Mouse (Mus musculus): ENCODE data around the gene Arap2.
"Not testable (repeated sequence)": the region's sequence is repeated elsewhere in the genome, so short reads cannot be mapped to it uniquely, and the experiment has no call there.

The Arap2 gene

GRCm38 (mm10) chr5:62739451-62740415, 26.2 kb downstream of the Arap2 start:
- no peak for DNase-seq

DNA sequence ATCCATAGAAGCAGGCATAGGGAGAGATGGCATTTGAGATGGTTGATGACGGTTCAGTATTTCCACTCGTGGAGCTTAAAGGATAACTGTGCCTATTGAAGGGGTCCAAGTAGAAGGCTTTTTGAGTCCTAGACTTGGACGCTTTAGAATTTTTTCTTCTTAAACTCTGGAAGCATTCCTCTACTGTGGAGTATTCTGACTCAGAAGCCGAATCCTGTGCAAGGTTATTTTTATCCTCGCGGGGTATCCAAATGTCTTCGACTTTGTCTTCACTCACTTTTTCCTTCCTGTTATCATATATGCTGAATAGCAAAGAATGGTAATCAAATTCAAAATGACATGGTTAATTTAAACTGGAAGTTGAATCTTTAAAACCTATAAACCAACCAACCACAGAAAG, 35.4 kb downstream of the Arap2 start:
- DNase-seq, result not testable (repeated sequence)

- no peak for DNase-seq
These were observed 40.4 kb downstream of the Arap2 start for GRCm38 (mm10) chr5:62725551-62725950.

GRCm38 (mm10) chr5:62723261-62724105, 42.5 kb downstream of the Arap2 start:
- DNase-seq, result no peak

DNA sequence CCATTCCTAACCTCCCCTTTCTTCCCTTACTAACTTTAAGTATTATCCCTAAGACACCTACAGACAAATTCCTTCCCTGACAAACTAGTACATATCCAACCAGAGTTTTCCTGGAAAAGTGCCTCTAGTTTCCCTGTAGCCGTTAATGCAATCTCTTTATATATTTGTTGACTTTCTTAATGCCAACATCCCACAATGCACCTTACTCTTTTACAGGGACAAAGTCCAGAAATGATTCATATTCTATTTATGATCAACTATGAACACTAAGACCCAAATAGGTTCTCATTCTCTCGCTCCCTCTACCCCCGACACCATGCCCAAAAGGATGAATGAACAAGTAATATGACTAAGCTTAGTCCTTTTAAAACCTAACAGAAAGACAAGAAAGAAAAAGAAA, 49.5 kb downstream of the Arap2 start:
- no peak for DNase-seq

DNA sequence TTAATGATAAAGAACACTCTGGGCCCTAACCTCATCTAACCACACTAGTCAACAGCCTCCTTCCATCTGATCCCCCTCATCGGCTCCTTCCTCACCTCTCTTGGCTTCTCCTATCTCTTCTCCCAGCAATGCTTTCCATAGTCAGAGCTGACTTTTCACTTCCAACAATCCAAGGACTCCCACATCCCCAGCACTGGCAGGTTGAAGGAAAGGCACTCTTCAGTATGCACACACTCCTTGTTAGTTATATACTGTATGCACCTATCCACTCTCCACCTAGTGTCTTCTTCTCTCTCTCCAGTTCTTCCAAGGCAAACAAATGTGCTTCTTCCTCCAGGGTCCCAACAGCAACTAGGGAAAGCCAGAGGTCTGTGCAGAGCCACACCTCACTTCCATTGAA, 50.0 kb downstream of the Arap2 start:
- DNase-seq, result no peak

GRCm38 (mm10) chr5:62715436-62715835, 50.5 kb downstream of the Arap2 start:
- DNase-seq, result no peak

GRCm38 (mm10) chr5:62710955-62711354, 55.0 kb downstream of the Arap2 start:
- no peak for DNase-seq

DNA sequence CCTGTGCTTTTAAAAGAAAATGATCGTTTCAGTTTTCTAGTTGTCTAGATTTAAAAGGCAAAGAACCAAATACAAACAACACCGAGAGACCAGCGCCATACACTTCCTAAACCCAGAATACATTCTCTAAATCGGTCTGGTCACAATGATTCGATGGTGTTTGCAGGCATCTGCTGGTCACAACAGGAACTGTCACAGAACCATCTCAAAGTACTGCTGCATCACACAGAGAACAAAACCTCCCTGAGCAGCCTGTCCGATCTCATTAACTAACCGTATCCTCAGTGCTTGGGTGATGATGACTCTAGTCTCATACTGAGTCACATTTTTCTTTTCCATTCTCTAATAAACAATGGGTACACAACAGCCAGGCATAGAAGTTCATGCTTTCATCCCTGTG, 59.1 kb downstream of the Arap2 start:
- DNase-seq, result no peak

GRCm38 (mm10) chr5:62689965-62690364, 76.0 kb downstream of the Arap2 start:
- no peak for DNase-seq

DNA sequence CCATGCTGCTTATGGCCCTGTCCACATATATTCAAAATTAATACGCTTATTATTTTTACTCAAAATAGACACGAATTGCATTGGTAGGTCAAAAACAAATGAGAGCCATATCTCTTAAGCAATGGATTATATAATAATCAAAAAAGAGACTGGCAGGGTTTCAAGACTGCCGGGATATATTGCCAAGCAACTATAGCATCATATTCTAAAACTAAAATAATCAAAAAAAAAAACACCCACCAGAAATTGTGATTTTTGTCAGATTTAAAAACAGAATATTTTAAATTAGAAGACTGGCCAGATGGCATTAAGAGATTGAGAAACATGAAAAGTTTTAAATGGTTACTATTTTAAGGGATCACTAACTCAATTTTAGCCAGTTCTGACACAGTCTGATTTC, 82.2 kb downstream of the Arap2 start:
- DNase-seq, result no peak

GRCm38 (mm10) chr5:62683207-62683606, 82.8 kb downstream of the Arap2 start:
- no peak for DNase-seq

GRCm38 (mm10) chr5:62677390-62677789, 88.6 kb downstream of the Arap2 start:
- DNase-seq, result no peak

GRCm38 (mm10) chr5:62672736-62673436, 93.1 kb downstream of the Arap2 start:
- no peak for DNase-seq

- no peak for DNase-seq
These were observed 100.6 kb downstream of the Arap2 start for GRCm38 (mm10) chr5:62665329-62665728.

- DNase-seq, result no peak
These were observed 101.1 kb downstream of the Arap2 start for GRCm38 (mm10) chr5:62664847-62665246.

DNA sequence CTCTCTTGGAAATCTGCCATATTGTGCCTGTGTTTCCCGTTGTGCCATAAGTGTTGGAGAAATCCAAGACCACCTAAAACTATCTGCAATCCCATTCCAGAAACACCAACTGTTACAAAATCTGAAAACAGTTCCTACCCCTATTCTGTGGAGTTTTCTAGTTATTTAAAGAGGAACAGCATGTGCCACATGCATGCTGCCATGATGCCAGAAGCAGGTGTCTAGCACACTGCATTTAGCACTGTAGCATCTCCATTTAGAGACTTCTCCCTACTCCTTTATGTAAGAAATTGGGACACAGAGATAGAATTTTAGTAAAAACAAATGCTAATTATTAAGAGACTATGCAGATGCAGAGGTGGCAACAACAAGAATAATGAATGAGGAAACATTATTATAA, 102.8 kb downstream of the Arap2 start:
- DNase-seq, result no peak

DNA sequence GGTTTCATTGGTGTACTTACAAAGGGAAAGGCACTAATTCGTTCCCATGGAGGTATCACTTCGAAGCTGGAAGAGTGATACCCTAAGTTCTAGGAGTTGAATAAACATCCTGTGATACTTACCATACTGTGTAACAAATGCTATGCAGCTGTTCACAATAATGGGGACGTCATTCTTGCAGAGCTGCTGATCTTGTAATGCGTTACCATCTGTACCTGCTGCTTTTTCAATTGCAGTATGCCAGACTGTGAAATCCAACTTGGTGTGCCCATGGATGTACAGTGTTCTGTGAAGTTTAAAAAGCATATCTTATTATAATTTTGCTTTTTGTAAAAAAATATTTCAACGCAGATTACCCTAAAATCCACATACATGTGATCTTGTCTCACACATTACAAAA, 112.0 kb downstream of the Arap2 start:
- DNase-seq, result no peak

GRCm38 (mm10) chr5:62642330-62642729, 123.6 kb downstream of the Arap2 start:
- DNase-seq, result no peak

- no peak for DNase-seq
These were observed 125.5 kb downstream of the Arap2 start for GRCm38 (mm10) chr5:62640501-62640900.

- no peak for DNase-seq
These were observed 129.6 kb downstream of the Arap2 start for GRCm38 (mm10) chr5:62636341-62636740.

- DNase-seq, result no peak
These were observed 137.1 kb downstream of the Arap2 start for GRCm38 (mm10) chr5:62628901-62629300.

- DNase-seq, result no peak
These were observed 143.0 kb downstream of the Arap2 start for GRCm38 (mm10) chr5:62622848-62623479.

Data from thymus, postnatal 36 days (tissue).